Mouse (Mus musculus): ENCODE results near the gene Eif4ebp2. TPM values are rescaled to one million over a fixed set of nuclear protein-coding genes. Genes with fewer than 3 reads are reported as not detected.

Gene Eif4ebp2
- polyA plus RNA-seq, 1 experiment: 132 TPM

DNA sequence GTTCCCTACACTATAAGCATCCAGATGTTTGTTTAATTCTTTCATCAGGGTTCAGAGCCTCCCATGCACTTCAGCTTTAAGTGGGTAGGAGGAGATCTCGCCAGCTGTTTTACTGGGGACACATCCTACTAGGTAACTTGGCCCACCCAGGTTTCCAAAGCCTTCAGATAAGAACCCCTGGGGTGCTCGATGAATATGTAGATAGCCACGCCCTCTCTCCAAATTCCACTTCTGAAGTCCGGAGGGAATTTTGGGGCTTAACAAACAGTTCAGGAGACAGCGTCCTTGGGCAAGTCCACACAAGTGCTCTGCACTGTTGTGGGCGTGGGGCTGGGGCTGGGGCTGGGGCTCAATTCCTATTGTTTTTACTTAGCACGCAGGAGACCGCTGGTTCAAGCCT is 36.6 kb downstream of the Eif4ebp2 start:
- no peak overlapping the region for H3K4me3 ChIP-seq (replicated peaks; ENCODE audit: extremely low read depth, low read depth, low read length)
- peaks cover 4% of the 10 kb centered on the region for H3K4me1 ChIP-seq (ENCODE audit: control insufficient read depth, insufficient read depth, low read length)
- TF ChIP-seq CTCF (IDR thresholded peaks at IDR 0.05; ENCODE audit: insufficient read depth, low read length) (no peak), POLR2A (IDR thresholded peaks at IDR 0.05; ENCODE audit: borderline replicate concordance, extremely low read depth, low read depth, low read length) (no peak)
- no peak for DNase-seq
- WGBS: 53% methylated on average over 8 of the region's 8 CpGs

DNA sequence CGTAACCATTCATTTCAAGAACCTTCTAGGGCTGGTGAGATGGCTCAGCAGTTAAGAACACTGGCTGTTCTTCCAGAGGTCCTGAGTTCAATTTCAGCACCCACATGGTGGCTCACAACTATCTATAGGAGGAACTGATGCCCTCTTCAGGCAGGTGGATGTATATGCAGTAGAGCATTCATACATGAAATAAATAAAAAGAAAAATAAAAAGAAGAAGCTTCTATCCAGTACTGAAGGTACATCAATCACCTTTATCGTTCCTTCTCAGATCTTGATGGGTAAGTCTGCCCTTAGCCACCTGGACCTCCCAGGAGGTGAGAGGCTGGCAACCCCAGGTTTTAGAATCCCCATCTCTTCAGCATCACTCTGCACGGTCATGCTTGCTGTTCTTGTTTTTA is 37.2 kb downstream of the Eif4ebp2 start:
- H3K4me1 ChIP-seq (ENCODE audit: control insufficient read depth, insufficient read depth, low read length): peaks cover 4% of the 10 kb centered on the region
- TF ChIP-seq POLR2A (IDR thresholded peaks at IDR 0.05; ENCODE audit: borderline replicate concordance, extremely low read depth, low read depth, low read length): no peak
- WGBS: 74% methylated on average over 3 of the region's 3 CpGs
- no peak for DNase-seq
- H3K4me3 ChIP-seq (replicated peaks; ENCODE audit: extremely low read depth, low read depth, low read length): no peak overlapping the region

DNA sequence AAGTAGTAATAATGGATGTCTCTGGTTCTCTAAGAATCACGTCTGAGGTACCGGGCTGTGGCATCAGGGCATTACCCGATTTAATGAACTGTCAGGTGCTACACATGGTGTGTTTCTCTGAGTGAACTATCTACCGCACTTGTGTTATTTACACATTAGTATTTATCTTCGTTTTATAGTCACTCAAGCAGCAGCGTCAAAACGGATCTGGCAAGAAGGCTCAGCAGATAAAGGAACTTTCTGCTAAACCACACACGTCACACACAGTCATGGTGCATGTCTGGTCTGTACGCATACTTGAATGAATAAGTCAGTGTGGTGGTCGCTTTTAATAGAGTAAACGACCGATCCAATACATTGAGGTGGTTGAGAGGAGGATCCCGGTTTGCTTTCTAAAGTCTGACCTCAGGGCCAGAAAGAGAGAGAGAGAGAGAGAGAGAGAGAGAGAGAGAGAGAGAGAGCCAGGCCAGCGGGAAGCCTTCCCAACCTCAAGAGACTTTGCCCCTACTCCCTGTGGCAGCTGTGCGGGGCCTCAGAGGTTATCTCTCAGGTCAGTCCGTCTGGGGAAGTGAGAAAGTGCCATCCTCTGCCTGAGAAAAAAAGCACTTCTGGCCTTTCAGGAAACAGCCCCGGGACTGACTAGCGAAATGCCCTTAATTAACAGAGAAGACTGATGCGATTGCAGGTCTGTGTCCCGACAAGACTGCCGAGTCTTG is 39.4 kb downstream of the Eif4ebp2 start:
- no peaks in the 10 kb centered on the region for H3K4me1 ChIP-seq (ENCODE audit: control insufficient read depth, insufficient read depth, low read length)
- TF ChIP-seq CTCF (IDR thresholded peaks at IDR 0.05; ENCODE audit: insufficient read depth, low read length) (no peak), POLR2A (IDR thresholded peaks at IDR 0.05; ENCODE audit: borderline replicate concordance, extremely low read depth, low read depth, low read length) (no peak)
- DNase-seq: no peak
- H3K4me3 ChIP-seq (replicated peaks; ENCODE audit: extremely low read depth, low read depth, low read length): no peak overlapping the region
- 39% methylated on average over 21 of the region's 21 CpGs for whole genome bisulfite sequencing

DNA sequence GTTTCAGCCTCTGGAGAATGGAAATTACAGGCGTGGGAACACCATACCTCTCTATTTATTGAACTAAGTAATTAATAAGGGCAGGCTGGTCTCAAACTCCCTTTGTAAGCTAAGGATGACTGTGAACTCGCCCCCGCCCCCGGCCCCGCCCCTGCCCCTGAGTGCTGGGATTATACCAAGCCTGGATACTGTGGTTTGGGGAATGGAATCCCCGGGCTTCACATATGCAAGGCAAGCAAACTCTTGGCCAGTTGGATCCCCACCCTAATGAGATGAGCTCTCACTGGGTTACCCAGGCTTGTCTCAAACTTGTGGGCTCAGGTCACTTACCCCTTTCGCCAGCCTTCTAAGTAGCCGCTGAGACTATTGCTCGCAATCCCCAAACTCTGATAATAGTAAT is 42.3 kb downstream of the Eif4ebp2 start:
- no peak overlapping the region for H3K4me3 ChIP-seq (replicated peaks; ENCODE audit: extremely low read depth, low read depth, low read length)
- TF ChIP-seq CTCF (IDR thresholded peaks at IDR 0.05; ENCODE audit: insufficient read depth, low read length) (no peak), POLR2A (IDR thresholded peaks at IDR 0.05; ENCODE audit: borderline replicate concordance, extremely low read depth, low read depth, low read length) (no peak)
- no peaks in the 10 kb centered on the region for H3K4me1 ChIP-seq (ENCODE audit: control insufficient read depth, insufficient read depth, low read length)
- no peak for DNase-seq
- 48% methylated on average over 9 of the region's 9 CpGs for WGBS

DNA sequence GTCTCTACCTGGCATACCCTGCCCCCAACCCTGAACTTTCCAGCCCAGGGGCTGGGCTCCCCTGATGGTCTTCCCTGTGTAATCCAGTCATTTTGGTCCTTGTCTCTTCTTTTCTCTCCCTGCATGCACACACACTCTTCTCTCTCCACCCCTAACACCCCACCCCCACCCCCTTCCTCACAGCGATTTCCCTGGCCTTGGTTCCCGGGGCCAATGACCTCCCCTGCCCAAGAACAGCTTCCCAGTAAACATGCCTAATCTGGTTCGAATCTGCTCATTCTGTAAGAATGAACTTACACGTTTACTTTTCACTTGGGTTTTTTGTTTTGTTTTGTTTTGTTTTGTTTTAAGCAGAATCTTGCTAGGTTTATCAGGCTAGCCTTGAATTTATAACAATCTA is 42.7 kb downstream of the Eif4ebp2 start:
- Histone ChIP-seq H3K4me3 (replicated peaks; ENCODE audit: extremely low read depth, low read depth, low read length) (no peak overlapping the region), H3K4me1 (ENCODE audit: control insufficient read depth, insufficient read depth, low read length) (no peaks in the 10 kb centered on the region)
- 18% methylated on average over 4 of the region's 4 CpGs for WGBS
- TF ChIP-seq POLR2A (IDR thresholded peaks at IDR 0.05; ENCODE audit: borderline replicate concordance, extremely low read depth, low read depth, low read length) (no peak), CTCF (IDR thresholded peaks at IDR 0.05; ENCODE audit: insufficient read depth, low read length) (no peak)
- no peak for DNase-seq

DNA sequence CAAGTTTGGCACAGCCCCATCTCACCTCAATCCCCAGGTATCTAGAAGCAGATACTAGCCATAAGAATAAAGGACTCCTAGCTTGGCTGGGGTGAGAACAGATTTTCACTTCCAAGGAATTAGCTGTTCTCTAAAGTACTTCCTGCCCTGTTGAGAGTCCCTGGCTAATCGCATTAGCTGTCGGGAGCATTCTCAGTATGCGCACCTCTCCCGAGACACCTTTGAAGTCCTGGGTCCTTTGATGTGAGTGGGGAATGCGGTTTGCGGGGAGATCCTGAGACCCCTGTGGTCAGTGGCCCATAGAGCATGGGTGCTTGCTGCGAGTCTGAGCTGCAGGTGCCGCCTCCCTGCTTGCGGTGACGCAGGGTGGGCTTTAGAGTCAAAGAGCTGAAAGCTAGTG is 46.5 kb downstream of the Eif4ebp2 start:
- DNase-seq: no peak
- WGBS: 33% methylated on average over 10 of the region's 10 CpGs
- H3K4me1 ChIP-seq (ENCODE audit: control insufficient read depth, insufficient read depth, low read length): no peaks in the 10 kb centered on the region
- H3K4me3 ChIP-seq (replicated peaks; ENCODE audit: extremely low read depth, low read depth, low read length): no peak overlapping the region
- no peak for TF ChIP-seq POLR2A (IDR thresholded peaks at IDR 0.05; ENCODE audit: borderline replicate concordance, extremely low read depth, low read depth, low read length)
- no peak for TF ChIP-seq CTCF (IDR thresholded peaks at IDR 0.05; ENCODE audit: insufficient read depth, low read length)

DNA sequence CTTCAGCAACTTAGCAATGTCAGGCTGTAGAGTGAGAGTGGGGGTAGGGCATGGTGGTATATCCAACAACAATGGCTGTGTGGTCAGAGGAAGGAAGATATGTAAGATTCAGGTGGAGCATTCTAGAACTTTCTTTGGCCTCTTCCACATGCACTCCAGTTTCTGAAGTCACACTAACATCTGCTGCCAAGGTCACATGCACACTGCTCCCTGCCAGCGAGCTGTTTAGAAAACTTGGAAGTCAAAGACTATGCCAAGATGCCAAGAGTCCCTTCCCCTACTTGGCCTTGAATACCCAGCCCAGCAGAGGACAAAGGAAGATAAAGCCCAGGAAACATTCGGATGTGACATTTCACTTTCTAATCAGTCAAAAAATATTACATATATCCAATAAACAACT is 49.5 kb downstream of the Eif4ebp2 start:
- no peak overlapping the region for H3K4me3 ChIP-seq (replicated peaks; ENCODE audit: extremely low read depth, low read depth, low read length)
- WGBS: 24% methylated on average over 2 of the region's 2 CpGs
- no peaks in the 10 kb centered on the region for H3K4me1 ChIP-seq (ENCODE audit: control insufficient read depth, insufficient read depth, low read length)
- TF ChIP-seq CTCF (IDR thresholded peaks at IDR 0.05; ENCODE audit: insufficient read depth, low read length) (no peak), POLR2A (IDR thresholded peaks at IDR 0.05; ENCODE audit: borderline replicate concordance, extremely low read depth, low read depth, low read length) (no peak)
- no peak for DNase-seq

DNA sequence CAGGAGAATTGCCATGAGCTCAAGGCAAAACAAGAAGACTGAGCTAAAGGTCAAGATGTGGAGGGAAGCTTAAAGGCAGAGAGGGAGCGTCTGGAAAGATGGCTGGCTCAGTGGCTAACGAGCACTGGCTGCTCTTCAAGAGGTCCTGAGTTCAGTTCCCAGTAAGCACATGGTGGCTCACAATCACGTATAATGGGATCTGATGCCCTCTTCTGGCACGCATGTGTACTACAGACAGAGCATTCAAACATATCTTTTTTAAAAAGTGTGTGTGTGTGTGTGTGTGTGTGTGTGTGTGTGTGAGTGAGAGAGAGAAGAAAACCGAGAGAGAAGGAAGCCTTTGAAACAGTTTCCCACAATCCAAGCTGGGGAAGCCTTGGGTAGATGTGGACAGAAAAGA is 50.0 kb downstream of the Eif4ebp2 start:
- no peak for DNase-seq
- no peak for TF ChIP-seq POLR2A (IDR thresholded peaks at IDR 0.05; ENCODE audit: borderline replicate concordance, extremely low read depth, low read depth, low read length)
- TF ChIP-seq CTCF (IDR thresholded peaks at IDR 0.05; ENCODE audit: insufficient read depth, low read length): no peak
- H3K4me1 ChIP-seq (ENCODE audit: control insufficient read depth, insufficient read depth, low read length): no peaks in the 10 kb centered on the region
- WGBS: 64% methylated on average over 5 of the region's 5 CpGs
- H3K4me3 ChIP-seq (replicated peaks; ENCODE audit: extremely low read depth, low read depth, low read length): no peak overlapping the region

DNA sequence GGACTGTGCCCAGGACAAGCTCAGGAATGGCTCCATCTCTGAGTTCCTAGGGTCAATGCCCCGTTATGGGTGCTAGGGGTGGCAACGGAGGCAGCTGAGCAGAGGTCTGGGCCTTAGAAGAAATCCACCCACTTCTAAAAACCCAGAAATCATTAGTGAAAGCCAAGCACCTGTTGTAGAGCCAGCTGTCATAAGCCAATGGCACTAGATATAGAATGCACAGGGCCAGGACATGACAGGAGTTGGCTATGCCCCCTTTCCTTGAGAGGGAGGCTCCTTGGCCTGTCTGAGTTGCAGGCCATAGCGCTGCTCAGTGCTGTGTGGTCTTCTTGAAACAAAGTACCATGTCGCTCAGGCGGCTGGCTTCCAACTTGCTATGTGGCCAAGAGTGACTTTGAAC is 52.1 kb downstream of the Eif4ebp2 start:
- TF ChIP-seq CTCF (IDR thresholded peaks at IDR 0.05; ENCODE audit: insufficient read depth, low read length) (no peak), POLR2A (IDR thresholded peaks at IDR 0.05; ENCODE audit: borderline replicate concordance, extremely low read depth, low read depth, low read length) (no peak)
- no peak overlapping the region for H3K4me3 ChIP-seq (replicated peaks; ENCODE audit: extremely low read depth, low read depth, low read length)
- no peaks in the 10 kb centered on the region for H3K4me1 ChIP-seq (ENCODE audit: control insufficient read depth, insufficient read depth, low read length)
- 89% methylated on average over 5 of the region's 5 CpGs for WGBS
- no peak for DNase-seq

DNA sequence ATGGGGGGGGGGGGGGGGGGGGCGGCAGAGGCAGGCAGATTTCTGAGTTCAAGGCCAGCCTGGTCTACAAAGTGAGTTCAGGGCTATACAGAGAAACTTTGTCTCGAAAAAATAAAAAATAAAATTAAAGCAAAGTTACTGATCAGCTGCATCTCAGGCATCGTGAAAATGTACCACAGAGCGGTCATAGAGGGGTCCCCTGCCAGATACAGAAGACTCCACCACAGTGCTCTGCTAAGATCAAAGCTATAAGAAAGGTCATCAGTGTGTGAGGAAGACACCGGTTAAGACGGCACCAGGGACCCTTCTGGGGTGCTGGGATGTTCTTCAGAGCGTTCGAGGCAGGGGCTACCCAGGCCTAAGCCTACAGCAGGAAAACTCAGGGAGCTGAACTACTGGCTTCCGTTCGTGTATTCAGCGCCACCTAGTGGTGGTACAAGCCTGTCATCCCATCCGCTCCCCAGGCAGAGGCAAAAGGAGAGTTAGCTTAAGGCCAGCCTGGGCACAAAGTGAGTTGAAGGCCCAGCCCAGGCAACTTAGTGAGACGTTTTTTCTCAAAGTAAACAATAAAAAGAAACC is 53.2 kb downstream of the Eif4ebp2 start:
- TF ChIP-seq CTCF (IDR thresholded peaks at IDR 0.05; ENCODE audit: insufficient read depth, low read length) (peak; percentile 96), POLR2A (IDR thresholded peaks at IDR 0.05; ENCODE audit: borderline replicate concordance, extremely low read depth, low read depth, low read length) (no peak)
- DNase-seq: peak; percentile 56
- H3K4me3 ChIP-seq (replicated peaks; ENCODE audit: extremely low read depth, low read depth, low read length): no peak overlapping the region
- H3K4me1 ChIP-seq (ENCODE audit: control insufficient read depth, insufficient read depth, low read length): peaks cover 3% of the 10 kb centered on the region; the same call in 1 of the 2 replicates
- 24% methylated on average over 13 of the region's 13 CpGs for WGBS

Measured in lung, adult 2 months (tissue).